Mouse (Mus musculus): Measurements from ENCODE around the gene Armc2. TPM values are rescaled to one million over a fixed set of nuclear protein-coding genes. Genes with fewer than 3 reads are reported as not detected.

Armc2 gene
- total RNA-seq, 1 experiment: 1.0 TPM

- no peak overlapping the region for H3K9ac ChIP-seq (ENCODE audit: insufficient read depth, low read depth, low read length, poor library complexity, severe bottlenecking)
- H3K27ac ChIP-seq (ENCODE audit: insufficient read depth, low read depth, low read length, poor library complexity, severe bottlenecking): no peak overlapping the region
- H3K36me3 ChIP-seq (ENCODE audit: control insufficient read depth, insufficient read depth, low read length, poor library complexity, severe bottlenecking): 0 out of 2 replicates have a peak, but pooled peaks cover 2% of the 10 kb centered on the region
- in situ Hi-C loops (cut with MboI; ENCODE audit: low sequenced_read_pairs in 2 of 2, unreplicated experiment in 2 of 2): no loop called here
- no peak for TF ChIP-seq ZNF384 (IDR thresholded peaks at IDR 0.05; ENCODE audit: low read depth, low read length)
- TF ChIP-seq MAFK (IDR thresholded peaks at IDR 0.05; ENCODE audit: insufficient read depth, low read depth, low read length): no peak
- no peak for TF ChIP-seq CHD2 (IDR thresholded peaks at IDR 0.05; ENCODE audit: low read depth, low read length)
- TF ChIP-seq ZC3H11A (IDR thresholded peaks at IDR 0.05; ENCODE audit: borderline replicate concordance, low read depth, low read length): no peak
- no peak for TF ChIP-seq HCFC1 (IDR thresholded peaks at IDR 0.05; ENCODE audit: borderline replicate concordance, insufficient read depth, low read length)
- no peak overlapping the region for H3K4me3 ChIP-seq (ENCODE audit: insufficient read depth in 1 of 2, low read depth in 1 of 2, low read length in 2 of 2, poor library complexity in 1 of 2, severe bottlenecking in 1 of 2)
- no peaks in the 10 kb centered on the region for H3K9me3 ChIP-seq (ENCODE audit: control insufficient read depth, insufficient read depth, low read depth, low read length)
- H3K4me1 ChIP-seq (ENCODE audit: control insufficient read depth in 2 of 2, insufficient read depth in 2 of 2, low read length in 2 of 2, poor library complexity in 1 of 2): no peaks in the 10 kb centered on the region
- DNase-seq (ENCODE audit: low read depth, low spot score): no peak
These were observed 58.4 kb downstream of the Armc2 start for GRCm38 (mm10) chr10:41959808-41960207.

- no peak overlapping the region for H3K4me3 ChIP-seq (ENCODE audit: insufficient read depth in 1 of 2, low read depth in 1 of 2, low read length in 2 of 2, poor library complexity in 1 of 2, severe bottlenecking in 1 of 2)
- 0 out of 2 replicates have a peak, but pooled peaks cover 2% of the 10 kb centered on the region for H3K36me3 ChIP-seq (ENCODE audit: control insufficient read depth, insufficient read depth, low read length, poor library complexity, severe bottlenecking)
- H3K9me3 ChIP-seq (ENCODE audit: control insufficient read depth, insufficient read depth, low read depth, low read length): no peaks in the 10 kb centered on the region
- in situ Hi-C loops (cut with MboI; ENCODE audit: low sequenced_read_pairs in 2 of 2, unreplicated experiment in 2 of 2): no loop called here
- H3K9ac ChIP-seq (ENCODE audit: insufficient read depth, low read depth, low read length, poor library complexity, severe bottlenecking): no peak overlapping the region
- no peak for TF ChIP-seq MAFK (IDR thresholded peaks at IDR 0.05; ENCODE audit: insufficient read depth, low read depth, low read length)
- no peak for TF ChIP-seq ZC3H11A (IDR thresholded peaks at IDR 0.05; ENCODE audit: borderline replicate concordance, low read depth, low read length)
- no peak for TF ChIP-seq CHD2 (IDR thresholded peaks at IDR 0.05; ENCODE audit: low read depth, low read length)
- no peak for TF ChIP-seq ZNF384 (IDR thresholded peaks at IDR 0.05; ENCODE audit: low read depth, low read length)
- no peak for TF ChIP-seq HCFC1 (IDR thresholded peaks at IDR 0.05; ENCODE audit: borderline replicate concordance, insufficient read depth, low read length)
- H3K4me1 ChIP-seq (ENCODE audit: control insufficient read depth in 2 of 2, insufficient read depth in 2 of 2, low read length in 2 of 2, poor library complexity in 1 of 2): no peaks in the 10 kb centered on the region
- no peak overlapping the region for H3K27ac ChIP-seq (ENCODE audit: insufficient read depth, low read depth, low read length, poor library complexity, severe bottlenecking)
- no peak for DNase-seq (ENCODE audit: low read depth, low spot score)
These were observed 59.5 kb downstream of the Armc2 start for GRCm38 (mm10) chr10:41958677-41959274.

- no peak overlapping the region for H3K9ac ChIP-seq (ENCODE audit: insufficient read depth, low read depth, low read length, poor library complexity, severe bottlenecking)
- no peak overlapping the region for H3K4me3 ChIP-seq (ENCODE audit: insufficient read depth in 1 of 2, low read depth in 1 of 2, low read length in 2 of 2, poor library complexity in 1 of 2, severe bottlenecking in 1 of 2)
- no peak for DNase-seq (ENCODE audit: low read depth, low spot score)
- H3K9me3 ChIP-seq (ENCODE audit: control insufficient read depth, insufficient read depth, low read depth, low read length): no peaks in the 10 kb centered on the region
- H3K36me3 ChIP-seq (ENCODE audit: control insufficient read depth, insufficient read depth, low read length, poor library complexity, severe bottlenecking): 0 out of 2 replicates have a peak, but pooled peaks cover 2% of the 10 kb centered on the region
- in situ Hi-C loops (cut with MboI; ENCODE audit: low sequenced_read_pairs in 2 of 2, unreplicated experiment in 2 of 2): no loop called here
- H3K27ac ChIP-seq (ENCODE audit: insufficient read depth, low read depth, low read length, poor library complexity, severe bottlenecking): no peak overlapping the region
- H3K4me1 ChIP-seq (ENCODE audit: control insufficient read depth in 2 of 2, insufficient read depth in 2 of 2, low read length in 2 of 2, poor library complexity in 1 of 2): no peaks in the 10 kb centered on the region
- TF ChIP-seq CHD2 (IDR thresholded peaks at IDR 0.05; ENCODE audit: low read depth, low read length): no peak
- no peak for TF ChIP-seq MAFK (IDR thresholded peaks at IDR 0.05; ENCODE audit: insufficient read depth, low read depth, low read length)
- TF ChIP-seq ZNF384 (IDR thresholded peaks at IDR 0.05; ENCODE audit: low read depth, low read length): no peak
- TF ChIP-seq HCFC1 (IDR thresholded peaks at IDR 0.05; ENCODE audit: borderline replicate concordance, insufficient read depth, low read length): no peak
- no peak for TF ChIP-seq ZC3H11A (IDR thresholded peaks at IDR 0.05; ENCODE audit: borderline replicate concordance, low read depth, low read length)
These were observed 60.6 kb downstream of the Armc2 start for GRCm38 (mm10) chr10:41957421-41958225.

GRCm38 (mm10) chr10:41953528-41953864 lies 64.7 kb downstream of the Armc2 start:
- Histone ChIP-seq H3K27ac (ENCODE audit: insufficient read depth, low read depth, low read length, poor library complexity, severe bottlenecking) (no peak overlapping the region), H3K36me3 (ENCODE audit: control insufficient read depth, insufficient read depth, low read length, poor library complexity, severe bottlenecking) (0 out of 2 replicates have a peak, but pooled peaks cover 2% of the 10 kb centered on the region), H3K4me1 (ENCODE audit: control insufficient read depth in 2 of 2, insufficient read depth in 2 of 2, low read length in 2 of 2, poor library complexity in 1 of 2) (no peaks in the 10 kb centered on the region), H3K4me3 (ENCODE audit: insufficient read depth in 1 of 2, low read depth in 1 of 2, low read length in 2 of 2, poor library complexity in 1 of 2, severe bottlenecking in 1 of 2) (no peak overlapping the region), H3K9ac (ENCODE audit: insufficient read depth, low read depth, low read length, poor library complexity, severe bottlenecking) (no peak overlapping the region), H3K9me3 (ENCODE audit: control insufficient read depth, insufficient read depth, low read depth, low read length) (no peaks in the 10 kb centered on the region)
- DNase-seq (ENCODE audit: low read depth, low spot score): no peak
- TF ChIP-seq CHD2 (IDR thresholded peaks at IDR 0.05; ENCODE audit: low read depth, low read length) (no peak), HCFC1 (IDR thresholded peaks at IDR 0.05; ENCODE audit: borderline replicate concordance, insufficient read depth, low read length) (no peak), ZC3H11A (IDR thresholded peaks at IDR 0.05; ENCODE audit: borderline replicate concordance, low read depth, low read length) (no peak), ZNF384 (IDR thresholded peaks at IDR 0.05; ENCODE audit: low read depth, low read length) (no peak), MAFK (IDR thresholded peaks at IDR 0.05; ENCODE audit: insufficient read depth, low read depth, low read length) (no peak)
- in situ Hi-C loops (cut with MboI; ENCODE audit: low sequenced_read_pairs in 2 of 2, unreplicated experiment in 2 of 2): no loop called here
